In genomic region chr4:137579789-137580188, GRCm38 (mm10) we compare ENCODE assay signal across 29 mouse cellular contexts. TPM values are rescaled to one million over a fixed set of nuclear protein-coding genes. Genes with fewer than 3 reads are reported as not detected.
A peak's percentile ranks its signal among the peaks of the same experiment; 100 is the strongest.
DNase-seq lines count a peak whose midpoint lies in the region; ATAC-seq and TF ChIP-seq lines count a peak whose summit lies in the region.
"Had no signal": no experiment of that assay in that cellular context is flagged by ENCODE, and none has a peak within 500 bp of the region (broad histone marks: within the 10 kb centered on the region; RNA-seq: fewer than 3 reads in every experiment).

No protein-coding gene starts in this region.

- peak; percentile 68 for ATAC-seq in lung, embryonic 16.5 days (ENCODE audit: low read depth)
- ATAC-seq: activated CD4-positive, CD25-positive, alpha-beta regulatory T cell, adult 4 months; forebrain, postnatal 0 days; intestine, postnatal 0 days; midbrain, embryonic 13.5 days had no signal

- H3K27me3 ChIP-seq in lung, embryonic 16.5 days (ENCODE audit: control insufficient read depth, insufficient read depth, low read depth, low read length), result peaks cover 3% of the 10 kb centered on the region; the same call in 1 of the 2 replicates

- no peaks in the 10 kb centered on the region for H3K9me3 ChIP-seq in lung, embryonic 16.5 days (ENCODE audit: control insufficient read depth, low read length)
- H3K9me3 ChIP-seq: embryonic facial prominence, embryonic 10.5 days; forebrain, embryonic 10.5 days; hindbrain, embryonic 12.5 days; limb, embryonic 10.5 days; liver, embryonic 15.5 days; midbrain, embryonic 13.5 days had no signal

- H3K4me1 ChIP-seq in lung, embryonic 16.5 days (replicated peaks; ENCODE audit: control insufficient read depth, insufficient read depth, low read length), result no peaks in the 10 kb centered on the region; the same call in 1 of the 2 replicates
- H3K4me1 ChIP-seq in lung, adult 2 months (ENCODE audit: control insufficient read depth, insufficient read depth, low read length), result peaks cover 4% of the 10 kb centered on the region

- no peak overlapping the region for H3K27ac ChIP-seq in lung, embryonic 16.5 days (ENCODE audit: low read length)
- H3K27ac ChIP-seq: embryonic facial prominence, embryonic 10.5 days; forebrain, embryonic 10.5 days; hindbrain, embryonic 12.5 days; layer of hippocampus, adult 2 months; limb, embryonic 10.5 days; liver, embryonic 15.5 days; midbrain, embryonic 13.5 days had no signal

- no peak overlapping the region for H3K9ac ChIP-seq in lung, embryonic 16.5 days (ENCODE audit: low read length)
- H3K9ac ChIP-seq: forebrain, postnatal 0 days; hindbrain, embryonic 12.5 days; liver, embryonic 15.5 days; midbrain, embryonic 13.5 days had no signal

- no peak for TF ChIP-seq POLR2A in lung, adult 2 months (IDR thresholded peaks at IDR 0.05; ENCODE audit: borderline replicate concordance, extremely low read depth, low read depth, low read length)

- no peak overlapping the region for H3K4me2 ChIP-seq in lung, embryonic 16.5 days (ENCODE audit: low read depth, low read length)
- H3K4me2 ChIP-seq: hindbrain, embryonic 12.5 days; liver, embryonic 15.5 days; midbrain, embryonic 13.5 days had no signal

- peak; percentile 22 for DNase-seq in kidney, adult 9 months
- no peak for DNase-seq in kidney, adult 11 months
- DNase-seq in lung, adult 2 months, result no peak
- DNase-seq in MN1 (ENCODE audit: low spot score), result peak; percentile 60
- DNase-seq in fibroblast of lung, adult 2 months (ENCODE audit: low read depth), result peak; percentile 18
- DNase-seq in right cerebral cortex, adult 18-20 months, result no peak
- DNase-seq: adrenal gland, adult 8-10 months; cerebellum, adult 11-12 months; cerebellum, postnatal 10 days; forebrain, postnatal 0 days; gastrocnemius, postnatal 14 days; heart, adult 11 months; liver; thymus, adult 2 months; thymus, postnatal 4 days had no signal

- H3K4me3 ChIP-seq in lung, embryonic 16.5 days (ENCODE audit: low read length), result no peak overlapping the region
- H3K4me3 ChIP-seq in lung, adult 2 months (replicated peaks; ENCODE audit: extremely low read depth, low read depth, low read length), result no peak overlapping the region
- H3K4me3 ChIP-seq: embryonic facial prominence, embryonic 10.5 days; forebrain, embryonic 10.5 days; hindbrain, embryonic 12.5 days; layer of hippocampus, adult 2 months; limb, embryonic 10.5 days; liver, embryonic 15.5 days; midbrain, embryonic 13.5 days had no signal

- 35% methylated on average over 4 of the region's 4 CpGs for WGBS in lung, embryonic 16.5 days
- WGBS in lung, adult 2 months, result 58% methylated on average over 4 of the region's 4 CpGs

- no peak for TF ChIP-seq CTCF in lung, adult 2 months (IDR thresholded peaks at IDR 0.05; ENCODE audit: insufficient read depth, low read length)

- no peaks in the 10 kb centered on the region for H3K36me3 ChIP-seq in lung, embryonic 16.5 days (ENCODE audit: control insufficient read depth, insufficient read depth, low read length)
- H3K36me3 ChIP-seq: embryonic facial prominence, embryonic 10.5 days; forebrain, embryonic 10.5 days; hindbrain, embryonic 12.5 days; limb, embryonic 10.5 days; liver, embryonic 15.5 days; midbrain, embryonic 13.5 days had no signal

RNA-seq across cellular contexts. Expression of gene Ldlrad2, which starts 5.4 kb away (rescaled TPM):
- polyA plus RNA-seq in lung, embryonic 16.5 days (2015; fragmentation: Nextera tagmentation; extraction: Ambion mirVana), result 1.2 TPM in 1 of 2 replicates, not detected in the other
- polyA plus RNA-seq in lung, adult 2 months (2012; rRNA removed), result not detected in 2 replicates
- polyA plus RNA-seq: activated CD4-positive, CD25-positive, alpha-beta regulatory T cell, adult 4 months; C2C12; cortical plate, adult 2 months; embryonic facial prominence, embryonic 10.5 days; forebrain, embryonic 10.5 days; forebrain, postnatal 0 days; heart, embryonic 16.5 days; hindbrain, embryonic 12.5 days; intestine, postnatal 0 days; limb, embryonic 10.5 days; liver, embryonic 15.5 days; small intestine, adult 2 months; thymus, adult 2 months had no signal

RNA-seq across cellular contexts. Expression of gene Usp48, which starts 13.8 kb away (rescaled TPM):
- polyA plus RNA-seq in lung, embryonic 16.5 days (2015; fragmentation: Nextera tagmentation; extraction: Ambion mirVana), result 54.3 and 57.8 TPM in 2 replicates
- polyA plus RNA-seq in lung, adult 2 months (2012; rRNA removed), result 45.3 and 67.5 TPM in 2 replicates

Comparison
In these comparisons a context has a peak if more than half of its experiments do, and no peak if none do; other contexts are left out.
1. DNase-seq: peak in kidney, adult 9 months (single experiment), MN1 (single experiment) and fibroblast of lung, adult 2 months (single experiment); none in kidney, adult 11 months (single experiment), lung, adult 2 months (single experiment) and right cerebral cortex, adult 18-20 months (single experiment).